Mouse (Mus musculus) intestine, embryonic 14.5 days (tissue): ENCODE results near the gene Efcab8. TPM values are rescaled to one million over a fixed set of nuclear protein-coding genes. Genes with fewer than 3 reads are reported as not detected.

Experiments used
- ATAC-seq: fragments of 200-750 bp; cut with Nextera tagmentation; replicated peaks from 2 replicates; pipeline ENCODE4 v1.8.0; 2017; ENCODE audit warnings: low read depth, moderate number of reproducible peaks, moderate TSS enrichment, moderate library complexity; ENCODE audit not compliant: low FRiP score, low TSS enrichment
- DNase-seq: peaks from one replicate; pipeline ENCODE4 v3.0.0-alpha.2; 2018; ENCODE audit warnings: low spot score
- H3K27ac ChIP-seq: fragments of 300-500 bp; sonication (generic); 2 replicates; pipeline ENCODE4 v1.5.1; 2014; ENCODE audit warnings: low read depth, mild to moderate bottlenecking, control low read depth
- H3K27me3 ChIP-seq: fragments of 300-500 bp; sonication (generic); replicated peaks from 2 replicates; pipeline ENCODE4 v1.6.1; 2014; ENCODE audit warnings: low read length, control low read depth; ENCODE audit not compliant: control insufficient read depth, insufficient read depth
- H3K36me3 ChIP-seq: fragments of 300-500 bp; sonication (generic); 2 replicates; pipeline ENCODE4 v1.6.1; 2014; ENCODE audit warnings: low read length, control low read depth; ENCODE audit not compliant: control insufficient read depth, insufficient read depth
- H3K4me1 ChIP-seq: fragments of 300-500 bp; sonication (generic); replicated peaks from 2 replicates; pipeline ENCODE4 v1.6.1; 2014; ENCODE audit warnings: low read length, control low read depth, mixed read lengths; ENCODE audit not compliant: control insufficient read depth, insufficient read depth
- H3K4me2 ChIP-seq: fragments of 300-500 bp; sonication (generic); 2 replicates; pipeline ENCODE4 v1.6.1; 2014; ENCODE audit warnings: low read length
- H3K4me3 ChIP-seq: fragments of 300-500 bp; sonication (generic); 2 replicates; pipeline ENCODE4 v1.5.1; 2014; ENCODE audit warnings: low read depth, low read length, control low read depth, mixed read lengths
- H3K9ac ChIP-seq: fragments of 300-500 bp; sonication (generic); 2 replicates; pipeline ENCODE4 v1.6.1; 2014; ENCODE audit warnings: mild to moderate bottlenecking, low read length
- H3K9me3 ChIP-seq: fragments of 300-500 bp; sonication (generic); 2 replicates; pipeline ENCODE4 v1.6.1; 2016; ENCODE audit warnings: low read length, control low read depth; ENCODE audit not compliant: control insufficient read depth
- WGBS: fragments of 180-500 bp; shearing (Covaris S2); extraction: QIAGEN DNeasy Blood & Tissue Kit; methylation state at CpG from one replicate; pipeline ENCODE4 v1.1.7; 2014; 5-methylcytosine and 5-hydroxymethylcytosine counted together
- polyA plus RNA-seq: library from polyadenylated mRNA; unstranded; fragments of >200 nt; fragmentation: Nextera tagmentation; extraction: Ambion mirVana; gene quantifications from 2 replicates; pipeline ENCODE4 v1.2.1, GENCODE M21; 2014

The Efcab8 gene
- polyA plus RNA-seq, 1 experiment from 2014 or later, result not detected

DNA sequence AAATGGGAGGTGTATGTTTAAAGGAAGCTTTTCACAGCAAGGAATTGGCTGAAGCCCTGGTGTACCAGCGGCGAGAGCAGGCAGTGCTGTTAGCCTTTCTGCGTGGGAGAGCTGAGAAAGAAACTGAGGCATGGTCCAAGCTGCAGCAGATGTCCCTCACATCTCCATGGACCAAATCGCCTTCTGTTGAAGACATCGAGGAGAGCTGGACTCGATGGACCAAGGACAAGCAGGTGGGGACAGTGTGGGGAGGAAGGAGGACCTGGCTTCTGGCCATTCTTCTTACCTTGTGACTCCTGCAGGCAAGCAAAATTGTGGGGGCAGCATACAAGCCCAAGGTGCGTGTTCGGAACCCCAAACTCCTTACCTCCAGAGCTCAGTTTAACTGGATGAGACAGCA is 63.1 kb downstream of the Efcab8 start:
- no peak for ATAC-seq
- Histone ChIP-seq H3K4me2 (no peak overlapping the region), H3K27ac (no peak overlapping the region), H3K4me3 (no peak overlapping the region), H3K27me3 (no peaks in the 10 kb centered on the region), H3K9me3 (no peaks in the 10 kb centered on the region), H3K36me3 (no peaks in the 10 kb centered on the region), H3K9ac (no peak overlapping the region), H3K4me1 (no peaks in the 10 kb centered on the region)
- no peak for DNase-seq
- 83% methylated on average over 8 of the region's 8 CpGs for WGBS

GRCm38 (mm10) chr2:153848389-153848788 is 68.7 kb downstream of the Efcab8 start:
- H3K27me3 ChIP-seq, result no peaks in the 10 kb centered on the region
- no peak overlapping the region for H3K4me2 ChIP-seq
- no peak for ATAC-seq
- no peaks in the 10 kb centered on the region for H3K36me3 ChIP-seq
- no peaks in the 10 kb centered on the region for H3K4me1 ChIP-seq
- no peak overlapping the region for H3K4me3 ChIP-seq
- H3K9ac ChIP-seq, result no peak overlapping the region
- H3K9me3 ChIP-seq, result no peaks in the 10 kb centered on the region; the same call in none of the 2 replicates
- 79% methylated on average over 3 of the region's 3 CpGs for WGBS
- H3K27ac ChIP-seq, result no peak overlapping the region
- no peak for DNase-seq

GRCm38 (mm10) chr2:153850351-153851029 is 70.8 kb downstream of the Efcab8 start:
- no peaks in the 10 kb centered on the region for H3K4me1 ChIP-seq
- H3K27me3 ChIP-seq, result no peaks in the 10 kb centered on the region
- 86% methylated on average over 6 of the region's 6 CpGs for WGBS
- H3K4me2 ChIP-seq, result no peak overlapping the region
- no peaks in the 10 kb centered on the region for H3K36me3 ChIP-seq
- no peaks in the 10 kb centered on the region; the same call in none of the 2 replicates for H3K9me3 ChIP-seq
- ATAC-seq, result no peak
- H3K4me3 ChIP-seq, result no peak overlapping the region
- DNase-seq, result no peak
- no peak overlapping the region for H3K9ac ChIP-seq
- no peak overlapping the region for H3K27ac ChIP-seq

GRCm38 (mm10) chr2:153851030-153851360 is 71.3 kb downstream of the Efcab8 start:
- no peaks in the 10 kb centered on the region for H3K4me1 ChIP-seq
- H3K4me3 ChIP-seq, result no peak overlapping the region
- H3K4me2 ChIP-seq, result no peak overlapping the region
- no peak overlapping the region for H3K27ac ChIP-seq
- H3K36me3 ChIP-seq, result no peaks in the 10 kb centered on the region
- no peak for ATAC-seq
- 47% methylated on average over 4 of the region's 4 CpGs for WGBS
- peak; percentile 61 for DNase-seq
- no peak overlapping the region for H3K9ac ChIP-seq
- H3K9me3 ChIP-seq, result no peaks in the 10 kb centered on the region; the same call in none of the 2 replicates
- no peaks in the 10 kb centered on the region for H3K27me3 ChIP-seq

DNA sequence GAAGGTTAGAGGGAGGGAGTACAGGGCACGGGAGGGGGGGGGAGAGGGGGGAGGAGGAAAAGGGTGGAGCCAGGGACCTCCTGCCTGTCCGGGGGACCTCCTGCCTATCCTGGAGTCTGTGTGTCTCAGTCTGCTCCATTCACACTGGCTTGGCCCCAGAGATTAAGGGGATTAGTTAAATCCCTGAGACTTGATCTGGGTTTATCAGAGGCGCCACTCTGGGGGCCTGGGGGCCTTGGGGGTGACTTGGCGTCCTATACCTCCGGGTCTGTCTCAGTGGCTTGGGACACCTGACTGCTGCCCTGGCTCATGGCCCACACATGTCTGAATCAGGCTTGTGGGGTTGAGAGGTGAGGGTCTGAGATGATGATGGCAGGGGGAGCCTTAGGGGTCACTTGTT is 73.8 kb downstream of the Efcab8 start:
- Histone ChIP-seq H3K9me3 (no peaks in the 10 kb centered on the region; the same call in none of the 2 replicates), H3K9ac (no peak overlapping the region), H3K4me3 (no peak overlapping the region), H3K27me3 (no peaks in the 10 kb centered on the region), H3K4me1 (no peaks in the 10 kb centered on the region), H3K36me3 (no peaks in the 10 kb centered on the region), H3K4me2 (no peak overlapping the region), H3K27ac (no peak overlapping the region)
- WGBS, result 23% methylated on average over 5 of the region's 5 CpGs
- no peak for ATAC-seq
- no peak for DNase-seq

DNA sequence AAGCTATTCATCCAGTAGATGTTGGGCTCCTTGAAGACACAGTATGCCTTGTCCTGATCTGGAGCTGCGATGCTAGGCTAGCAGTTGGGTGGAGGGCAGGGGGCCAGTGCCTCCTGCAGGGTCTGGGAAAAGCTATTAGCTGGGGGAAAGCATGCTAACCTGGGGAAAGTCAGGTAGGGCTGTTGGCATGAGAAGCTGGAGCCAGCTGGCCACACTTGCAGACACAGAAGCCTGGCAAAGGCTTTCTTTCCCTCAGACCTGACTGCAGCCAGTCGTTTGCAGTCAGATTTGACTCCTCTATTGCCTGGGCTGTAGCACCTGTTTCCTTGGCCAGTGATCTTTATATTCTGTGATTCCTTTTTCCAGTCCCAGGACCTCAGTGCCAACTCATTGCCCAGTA is 79.8 kb downstream of the Efcab8 start:
- no peaks in the 10 kb centered on the region for H3K9me3 ChIP-seq
- DNase-seq (no peak), ATAC-seq (no peak)
- no peaks in the 10 kb centered on the region for H3K4me1 ChIP-seq
- no peak overlapping the region for H3K9ac ChIP-seq
- H3K4me3 ChIP-seq, result no peak overlapping the region
- no peaks in the 10 kb centered on the region for H3K27me3 ChIP-seq
- no peak overlapping the region for H3K4me2 ChIP-seq
- 80% methylated on average over 2 of the region's 2 CpGs for WGBS
- H3K27ac ChIP-seq, result no peak overlapping the region
- H3K36me3 ChIP-seq, result no peaks in the 10 kb centered on the region

DNA sequence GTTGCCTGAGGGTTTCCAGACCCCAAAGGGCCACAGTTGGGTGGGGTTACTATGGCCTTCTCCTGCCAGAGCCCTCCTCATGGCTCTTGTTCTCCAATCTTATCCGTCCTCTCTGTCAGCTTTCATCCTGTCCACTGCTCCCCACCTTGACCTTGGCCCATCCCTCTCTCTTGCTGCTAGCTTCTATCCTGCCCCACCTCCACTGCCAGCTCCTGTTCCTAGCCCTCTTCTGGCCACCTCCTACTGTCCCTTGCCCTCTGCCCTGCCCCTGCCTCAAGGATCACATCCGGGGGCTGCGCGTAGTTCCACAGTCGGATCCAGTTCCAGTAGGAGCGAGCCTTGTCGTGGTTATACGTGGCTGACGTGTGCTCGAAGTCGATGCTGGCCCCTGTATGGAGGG is 80.6 kb downstream of the Efcab8 start:
- Histone ChIP-seq H3K4me2 (no peak overlapping the region), H3K27ac (no peak overlapping the region), H3K9ac (no peak overlapping the region), H3K4me3 (no peak overlapping the region), H3K9me3 (no peaks in the 10 kb centered on the region), H3K4me1 (no peaks in the 10 kb centered on the region), H3K27me3 (no peaks in the 10 kb centered on the region), H3K36me3 (no peaks in the 10 kb centered on the region)
- no peak for DNase-seq
- WGBS, result 89% methylated on average over 11 of the region's 11 CpGs
- ATAC-seq, result no peak

DNA sequence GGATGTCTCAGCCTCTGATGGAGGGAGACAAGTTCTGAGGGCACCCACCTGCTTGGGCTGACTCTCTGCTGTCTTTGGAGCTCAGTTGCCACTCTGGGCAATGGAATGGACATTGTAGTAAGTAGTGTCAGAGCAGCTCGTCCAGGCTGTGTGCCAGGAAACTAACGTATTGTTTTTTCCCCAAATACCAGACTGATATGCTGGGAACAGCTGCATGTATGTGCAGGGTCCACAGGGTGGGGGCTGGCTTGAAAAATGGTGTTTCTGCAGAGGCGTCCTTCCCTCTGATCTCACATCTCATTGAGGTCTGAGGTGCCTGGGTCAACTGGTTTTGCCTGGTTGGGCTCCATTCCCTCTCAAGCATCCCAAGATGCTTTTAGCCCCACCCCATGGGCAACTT is 81.0 kb downstream of the Efcab8 start:
- DNase-seq, result no peak
- no peak overlapping the region for H3K9ac ChIP-seq
- ATAC-seq, result no peak
- no peaks in the 10 kb centered on the region for H3K36me3 ChIP-seq
- H3K9me3 ChIP-seq, result no peaks in the 10 kb centered on the region
- H3K4me1 ChIP-seq, result no peaks in the 10 kb centered on the region
- WGBS, result 39% methylated on average over 3 of the region's 3 CpGs
- H3K27me3 ChIP-seq, result no peaks in the 10 kb centered on the region
- no peak overlapping the region for H3K4me3 ChIP-seq
- no peak overlapping the region for H3K4me2 ChIP-seq
- no peak overlapping the region for H3K27ac ChIP-seq

DNA sequence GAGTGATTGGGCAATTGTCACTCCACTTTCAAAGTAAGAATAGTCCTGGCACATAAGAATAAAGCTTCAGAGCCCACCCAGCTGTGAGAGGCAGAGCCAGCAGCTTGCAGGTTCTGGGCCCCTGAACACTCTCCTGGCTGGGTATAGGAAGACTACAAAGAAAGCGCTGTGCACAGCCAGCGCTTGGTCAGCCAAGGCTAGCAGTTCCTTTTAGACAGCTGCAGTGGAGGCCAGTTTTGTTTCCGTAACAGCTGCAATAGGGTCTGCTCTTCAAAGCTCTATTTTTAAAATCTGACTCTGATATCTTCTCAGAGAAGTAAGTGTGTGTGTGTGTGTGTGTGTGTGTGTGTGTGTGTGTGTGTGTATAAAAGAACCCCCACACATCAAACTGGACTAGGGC is 82.2 kb downstream of the Efcab8 start:
- Histone ChIP-seq H3K27ac (no peak overlapping the region), H3K9me3 (no peaks in the 10 kb centered on the region), H3K4me1 (no peaks in the 10 kb centered on the region), H3K4me3 (no peak overlapping the region), H3K4me2 (no peak overlapping the region), H3K27me3 (no peaks in the 10 kb centered on the region), H3K36me3 (no peaks in the 10 kb centered on the region), H3K9ac (no peak overlapping the region)
- no peak for DNase-seq
- WGBS, result 78% methylated on average over 3 of the region's 3 CpGs
- no peak for ATAC-seq
